Mouse (Mus musculus): ENCODE data around the gene Fam19a2. TPM values are rescaled to one million over a fixed set of nuclear protein-coding genes. Genes with fewer than 3 reads are reported as not detected.

Fam19a2 gene
- total RNA-seq, 1 experiment, result 0.27 TPM

GRCm38 (mm10) chr10:123268568-123268967 is 4.8 kb downstream of the Fam19a2 start:
- TF ChIP-seq ZC3H11A (IDR thresholded peaks at IDR 0.05; ENCODE audit: borderline replicate concordance, low read depth, low read length) (no peak), HCFC1 (IDR thresholded peaks at IDR 0.05; ENCODE audit: borderline replicate concordance, insufficient read depth, low read length) (no peak), CHD2 (IDR thresholded peaks at IDR 0.05; ENCODE audit: low read depth, low read length) (no peak), MAFK (IDR thresholded peaks at IDR 0.05; ENCODE audit: insufficient read depth, low read depth, low read length) (no peak), ZNF384 (IDR thresholded peaks at IDR 0.05; ENCODE audit: low read depth, low read length) (no peak)
- no peak overlapping the region for H3K4me3 ChIP-seq (ENCODE audit: insufficient read depth in 1 of 2, low read depth in 1 of 2, low read length in 2 of 2, poor library complexity in 1 of 2, severe bottlenecking in 1 of 2)
- H3K9ac ChIP-seq (ENCODE audit: insufficient read depth, low read depth, low read length, poor library complexity, severe bottlenecking), result no peak overlapping the region
- no peaks in the 10 kb centered on the region for H3K9me3 ChIP-seq (ENCODE audit: control insufficient read depth, insufficient read depth, low read depth, low read length)
- in situ Hi-C loops (cut with MboI; ENCODE audit: low sequenced_read_pairs in 2 of 2, unreplicated experiment in 2 of 2), result no loop called here
- H3K27ac ChIP-seq (ENCODE audit: insufficient read depth, low read depth, low read length, poor library complexity, severe bottlenecking), result no peak overlapping the region
- DNase-seq (ENCODE audit: low read depth, low spot score), result no peak
- H3K4me1 ChIP-seq (ENCODE audit: control insufficient read depth in 2 of 2, insufficient read depth in 2 of 2, low read length in 2 of 2, poor library complexity in 1 of 2), result peaks cover 0 to 2% of the 10 kb centered on the region in 2 experiments; a peak in 2 of 4 replicates
- no peaks in the 10 kb centered on the region for H3K36me3 ChIP-seq (ENCODE audit: control insufficient read depth, insufficient read depth, low read length, poor library complexity, severe bottlenecking)

DNA sequence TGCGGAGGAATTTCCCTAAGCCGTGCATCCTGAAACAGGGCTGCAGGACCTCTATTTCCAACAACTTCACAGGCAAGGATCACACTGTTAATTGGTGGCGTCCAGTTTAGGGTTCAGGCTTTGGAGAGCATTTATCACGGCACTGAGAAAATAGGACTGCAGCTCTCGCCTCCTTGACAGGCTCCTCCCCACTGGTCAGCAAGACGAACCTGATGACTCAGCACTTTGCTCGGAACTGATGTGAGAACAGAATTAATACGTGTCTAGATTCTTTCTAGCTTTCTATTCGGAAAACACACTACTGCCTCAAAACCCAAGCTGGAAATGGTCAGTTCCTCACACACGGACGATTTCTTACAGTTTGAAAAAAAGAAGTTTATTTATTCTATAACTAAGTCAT is 10.8 kb downstream of the Fam19a2 start:
- no peak overlapping the region for H3K9ac ChIP-seq (ENCODE audit: insufficient read depth, low read depth, low read length, poor library complexity, severe bottlenecking)
- no peak for DNase-seq (ENCODE audit: low read depth, low spot score)
- no peak overlapping the region for H3K27ac ChIP-seq (ENCODE audit: insufficient read depth, low read depth, low read length, poor library complexity, severe bottlenecking)
- H3K36me3 ChIP-seq (ENCODE audit: control insufficient read depth, insufficient read depth, low read length, poor library complexity, severe bottlenecking), result no peaks in the 10 kb centered on the region
- TF ChIP-seq ZNF384 (IDR thresholded peaks at IDR 0.05; ENCODE audit: low read depth, low read length), result no peak
- TF ChIP-seq CHD2 (IDR thresholded peaks at IDR 0.05; ENCODE audit: low read depth, low read length), result no peak
- TF ChIP-seq ZC3H11A (IDR thresholded peaks at IDR 0.05; ENCODE audit: borderline replicate concordance, low read depth, low read length), result no peak
- TF ChIP-seq MAFK (IDR thresholded peaks at IDR 0.05; ENCODE audit: insufficient read depth, low read depth, low read length), result peak; percentile 99
- TF ChIP-seq HCFC1 (IDR thresholded peaks at IDR 0.05; ENCODE audit: borderline replicate concordance, insufficient read depth, low read length), result no peak
- no peak overlapping the region for H3K4me3 ChIP-seq (ENCODE audit: insufficient read depth in 1 of 2, low read depth in 1 of 2, low read length in 2 of 2, poor library complexity in 1 of 2, severe bottlenecking in 1 of 2)
- in situ Hi-C loops (cut with MboI; ENCODE audit: low sequenced_read_pairs in 2 of 2, unreplicated experiment in 2 of 2), result no loop called here
- no peaks in the 10 kb centered on the region for H3K4me1 ChIP-seq (ENCODE audit: control insufficient read depth in 2 of 2, insufficient read depth in 2 of 2, low read length in 2 of 2, poor library complexity in 1 of 2)
- H3K9me3 ChIP-seq (ENCODE audit: control insufficient read depth, insufficient read depth, low read depth, low read length), result no peaks in the 10 kb centered on the region

DNA sequence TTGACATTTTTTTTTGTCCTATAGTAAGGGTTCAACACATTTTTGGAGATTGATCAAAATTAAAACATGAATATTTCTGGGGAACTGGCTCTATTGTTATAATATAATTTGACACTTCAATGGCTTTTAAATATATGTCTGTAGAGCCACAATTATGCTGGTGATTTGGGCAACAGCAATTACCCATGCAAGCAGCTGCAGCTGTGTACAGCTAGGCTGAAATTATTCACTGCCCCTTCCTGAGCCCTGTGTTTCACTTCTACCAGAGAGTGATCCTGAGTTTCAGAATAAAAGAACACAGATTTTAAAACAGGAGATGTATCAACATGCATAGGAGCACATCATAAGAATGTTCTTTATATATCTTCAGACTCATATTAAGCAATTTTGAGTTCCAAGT is 43.5 kb downstream of the Fam19a2 start:
- no peaks in the 10 kb centered on the region for H3K36me3 ChIP-seq (ENCODE audit: control insufficient read depth, insufficient read depth, low read length, poor library complexity, severe bottlenecking)
- no peak for DNase-seq (ENCODE audit: low read depth, low spot score)
- no peak overlapping the region for H3K9ac ChIP-seq (ENCODE audit: insufficient read depth, low read depth, low read length, poor library complexity, severe bottlenecking)
- H3K4me3 ChIP-seq (ENCODE audit: insufficient read depth in 1 of 2, low read depth in 1 of 2, low read length in 2 of 2, poor library complexity in 1 of 2, severe bottlenecking in 1 of 2), result no peak overlapping the region
- H3K4me1 ChIP-seq (ENCODE audit: control insufficient read depth in 2 of 2, insufficient read depth in 2 of 2, low read length in 2 of 2, poor library complexity in 1 of 2), result no peaks in the 10 kb centered on the region
- H3K9me3 ChIP-seq (ENCODE audit: control insufficient read depth, insufficient read depth, low read depth, low read length), result no peaks in the 10 kb centered on the region
- in situ Hi-C loops (cut with MboI; ENCODE audit: low sequenced_read_pairs in 2 of 2, unreplicated experiment in 2 of 2), result no loop called here
- H3K27ac ChIP-seq (ENCODE audit: insufficient read depth, low read depth, low read length, poor library complexity, severe bottlenecking), result no peak overlapping the region
- no peak for TF ChIP-seq CHD2 (IDR thresholded peaks at IDR 0.05; ENCODE audit: low read depth, low read length)
- no peak for TF ChIP-seq MAFK (IDR thresholded peaks at IDR 0.05; ENCODE audit: insufficient read depth, low read depth, low read length)
- no peak for TF ChIP-seq HCFC1 (IDR thresholded peaks at IDR 0.05; ENCODE audit: borderline replicate concordance, insufficient read depth, low read length)
- TF ChIP-seq ZC3H11A (IDR thresholded peaks at IDR 0.05; ENCODE audit: borderline replicate concordance, low read depth, low read length), result no peak

GRCm38 (mm10) chr10:123326271-123326670 is 62.5 kb downstream of the Fam19a2 start:
- TF ChIP-seq MAFK (IDR thresholded peaks at IDR 0.05; ENCODE audit: insufficient read depth, low read depth, low read length) (no peak), HCFC1 (IDR thresholded peaks at IDR 0.05; ENCODE audit: borderline replicate concordance, insufficient read depth, low read length) (no peak), ZNF384 (IDR thresholded peaks at IDR 0.05; ENCODE audit: low read depth, low read length) (no peak), ZC3H11A (IDR thresholded peaks at IDR 0.05; ENCODE audit: borderline replicate concordance, low read depth, low read length) (no peak), CHD2 (IDR thresholded peaks at IDR 0.05; ENCODE audit: low read depth, low read length) (no peak)

GRCm38 (mm10) chr10:123341280-123341679 is 77.5 kb downstream of the Fam19a2 start:
- H3K4me1 ChIP-seq (ENCODE audit: control insufficient read depth in 2 of 2, insufficient read depth in 2 of 2, low read length in 2 of 2, poor library complexity in 1 of 2), result no peaks in the 10 kb centered on the region
- no peak overlapping the region for H3K27ac ChIP-seq (ENCODE audit: insufficient read depth, low read depth, low read length, poor library complexity, severe bottlenecking)
- H3K36me3 ChIP-seq (ENCODE audit: control insufficient read depth, insufficient read depth, low read length, poor library complexity, severe bottlenecking), result no peaks in the 10 kb centered on the region
- TF ChIP-seq CHD2 (IDR thresholded peaks at IDR 0.05; ENCODE audit: low read depth, low read length) (no peak), MAFK (IDR thresholded peaks at IDR 0.05; ENCODE audit: insufficient read depth, low read depth, low read length) (no peak), HCFC1 (IDR thresholded peaks at IDR 0.05; ENCODE audit: borderline replicate concordance, insufficient read depth, low read length) (no peak), ZC3H11A (IDR thresholded peaks at IDR 0.05; ENCODE audit: borderline replicate concordance, low read depth, low read length) (no peak), ZNF384 (IDR thresholded peaks at IDR 0.05; ENCODE audit: low read depth, low read length) (no peak)
- in situ Hi-C loops (cut with MboI; ENCODE audit: low sequenced_read_pairs in 2 of 2, unreplicated experiment in 2 of 2), result no loop called here
- no peak overlapping the region for H3K4me3 ChIP-seq (ENCODE audit: insufficient read depth in 1 of 2, low read depth in 1 of 2, low read length in 2 of 2, poor library complexity in 1 of 2, severe bottlenecking in 1 of 2)
- no peak for DNase-seq (ENCODE audit: low read depth, low spot score)
- no peak overlapping the region for H3K9ac ChIP-seq (ENCODE audit: insufficient read depth, low read depth, low read length, poor library complexity, severe bottlenecking)
- H3K9me3 ChIP-seq (ENCODE audit: control insufficient read depth, insufficient read depth, low read depth, low read length), result no peaks in the 10 kb centered on the region

More at GRCm38 (mm10) chr10:123326271-123326670, 62.5 kb downstream of the Fam19a2 start:
- no peak for DNase-seq (ENCODE audit: low read depth, low spot score)
- H3K4me1 ChIP-seq (ENCODE audit: control insufficient read depth in 2 of 2, insufficient read depth in 2 of 2, low read length in 2 of 2, poor library complexity in 1 of 2), result no peaks in the 10 kb centered on the region
- no peaks in the 10 kb centered on the region for H3K9me3 ChIP-seq (ENCODE audit: control insufficient read depth, insufficient read depth, low read depth, low read length)
- no peak overlapping the region for H3K27ac ChIP-seq (ENCODE audit: insufficient read depth, low read depth, low read length, poor library complexity, severe bottlenecking)
- no peak overlapping the region for H3K4me3 ChIP-seq (ENCODE audit: insufficient read depth in 1 of 2, low read depth in 1 of 2, low read length in 2 of 2, poor library complexity in 1 of 2, severe bottlenecking in 1 of 2)
- no peak overlapping the region for H3K9ac ChIP-seq (ENCODE audit: insufficient read depth, low read depth, low read length, poor library complexity, severe bottlenecking)
- H3K36me3 ChIP-seq (ENCODE audit: control insufficient read depth, insufficient read depth, low read length, poor library complexity, severe bottlenecking), result no peaks in the 10 kb centered on the region
- in situ Hi-C loops (cut with MboI; ENCODE audit: low sequenced_read_pairs in 2 of 2, unreplicated experiment in 2 of 2), result no loop called here

Data from ES-E14 (cell line).